Mouse (Mus musculus) embryonic facial prominence, embryonic 11.5 days (tissue): ENCODE measurements around the gene Bysl. TPM values are rescaled to one million over a fixed set of nuclear protein-coding genes. Genes with fewer than 3 reads are reported as not detected.
"Not testable (repeated sequence)": the region's sequence is repeated elsewhere in the genome, so short reads cannot be mapped to it uniquely, and the experiment has no call there.

Experiments used
- ATAC-seq: fragments of 200-750 bp; cut with Nextera tagmentation; replicated peaks from 2 replicates; pipeline ENCODE4 v1.8.0; 2017; ENCODE audit warnings: low read depth; ENCODE audit not compliant: insufficient number of reproducible peaks, low FRiP score, low TSS enrichment
- DNase-seq: peaks from one replicate; pipeline ENCODE4 v3.0.0-alpha.2; 2015; ENCODE audit warnings: low spot score
- H3K27ac ChIP-seq: fragments of 300-500 bp; sonication (generic); replicated peaks from 2 replicates; pipeline ENCODE4 v1.5.1; 2014; ENCODE audit warnings: mild to moderate bottlenecking, low read depth, low read length, control low read depth
- H3K27me3 ChIP-seq: fragments of 300-500 bp; sonication (generic); 2 replicates; pipeline ENCODE4 v1.6.1; 2014; ENCODE audit warnings: mild to moderate bottlenecking, low read length, moderate library complexity, mixed read lengths; ENCODE audit not compliant: control insufficient read depth, insufficient read depth
- H3K36me3 ChIP-seq: fragments of 300-500 bp; sonication (generic); replicated peaks from 2 replicates; pipeline ENCODE4 v1.6.1; 2014; ENCODE audit warnings: low read depth, mild to moderate bottlenecking, low read length, moderate library complexity, mixed read lengths; ENCODE audit not compliant: control insufficient read depth, insufficient read depth
- H3K4me1 ChIP-seq: fragments of 300-500 bp; sonication (generic); 2 replicates; pipeline ENCODE4 v1.6.1; 2014; ENCODE audit warnings: low read length, mixed read lengths; ENCODE audit not compliant: control insufficient read depth, insufficient read depth
- H3K4me2 ChIP-seq: fragments of 300-500 bp; sonication (generic); 2 replicates; pipeline ENCODE4 v1.6.1; 2014; ENCODE audit warnings: low read depth, mild to moderate bottlenecking, control low read depth, low read length, moderate library complexity
- H3K4me3 ChIP-seq: fragments of 300-500 bp; sonication (generic); 2 replicates; pipeline ENCODE4 v1.5.1; 2014; ENCODE audit warnings: low read depth, low read length, control low read depth
- H3K9ac ChIP-seq: fragments of 300-500 bp; sonication (generic); replicated peaks from 2 replicates; pipeline ENCODE4 v1.6.1; 2014; ENCODE audit warnings: mild to moderate bottlenecking, control low read depth, low read length
- H3K9me3 ChIP-seq: fragments of 300-500 bp; sonication (generic); replicated peaks from 2 replicates; pipeline ENCODE4 v1.6.1; 2016; ENCODE audit warnings: mild to moderate bottlenecking, low read length, inconsistent platforms, mixed read lengths; ENCODE audit not compliant: control insufficient read depth
- WGBS: fragments of 180-500 bp; shearing (Covaris S2); extraction: QIAGEN DNeasy Blood & Tissue Kit; methylation state at CpG from one replicate; pipeline ENCODE4 v1.1.7; 2014; 5-methylcytosine and 5-hydroxymethylcytosine counted together
- polyA plus RNA-seq: library from polyadenylated mRNA; unstranded; fragments of >200 nt; fragmentation: Nextera tagmentation; extraction: Ambion mirVana; gene quantifications from 2 replicates; pipeline ENCODE4 v1.2.1, GENCODE M21; 2014

Bysl gene
- polyA plus RNA-seq, 1 experiment from 2014 or later: 30.4 TPM

DNA sequence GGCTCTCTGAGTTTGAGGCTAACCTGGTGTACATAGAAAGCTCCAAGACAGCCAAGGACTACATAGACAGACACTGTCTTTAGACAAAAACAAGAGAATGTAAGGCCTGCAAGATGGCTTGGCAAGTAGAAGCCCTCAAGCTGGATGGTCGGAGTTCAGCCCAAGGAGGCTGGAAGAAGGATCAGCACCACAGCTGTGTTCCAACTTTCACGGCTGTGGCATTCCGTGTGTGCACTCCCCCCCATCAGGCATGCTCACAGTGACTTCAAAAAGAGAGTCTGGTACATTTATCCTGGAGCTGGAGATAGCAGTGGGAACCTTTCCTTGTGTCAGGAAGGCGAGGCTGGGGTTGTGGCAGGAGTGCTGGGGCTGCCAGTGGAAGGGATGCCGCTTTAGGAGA, 14.7 kb upstream of the Bysl start:
- WGBS: 92% methylated on average over 5 of the region's 5 CpGs
- no peak for DNase-seq
- ATAC-seq: no peak

GRCm38 (mm10) chr17:47625088-47625487, 13.8 kb upstream of the Bysl start:
- Histone ChIP-seq H3K9ac (no peak overlapping the region), H3K9me3 (no peaks in the 10 kb centered on the region), H3K4me3 (no peak overlapping the region), H3K4me1 (no peaks in the 10 kb centered on the region), H3K4me2 (no peak overlapping the region), H3K36me3 (peaks cover 5% of the 10 kb centered on the region), H3K27ac (no peak overlapping the region), H3K27me3 (no peaks in the 10 kb centered on the region)
- ATAC-seq (no peak), DNase-seq (no peak)
- WGBS: 97% methylated on average over 2 of the region's 2 CpGs

More for the DNA sequence above, 14.7 kb upstream of the Bysl start:
- Histone ChIP-seq H3K4me2 (no peak overlapping the region), H3K9ac (no peak overlapping the region), H3K9me3 (no peaks in the 10 kb centered on the region), H3K27ac (no peak overlapping the region), H3K4me1 (no peaks in the 10 kb centered on the region), H3K27me3 (no peaks in the 10 kb centered on the region), H3K36me3 (peaks cover 5% of the 10 kb centered on the region), H3K4me3 (no peak overlapping the region)

DNA sequence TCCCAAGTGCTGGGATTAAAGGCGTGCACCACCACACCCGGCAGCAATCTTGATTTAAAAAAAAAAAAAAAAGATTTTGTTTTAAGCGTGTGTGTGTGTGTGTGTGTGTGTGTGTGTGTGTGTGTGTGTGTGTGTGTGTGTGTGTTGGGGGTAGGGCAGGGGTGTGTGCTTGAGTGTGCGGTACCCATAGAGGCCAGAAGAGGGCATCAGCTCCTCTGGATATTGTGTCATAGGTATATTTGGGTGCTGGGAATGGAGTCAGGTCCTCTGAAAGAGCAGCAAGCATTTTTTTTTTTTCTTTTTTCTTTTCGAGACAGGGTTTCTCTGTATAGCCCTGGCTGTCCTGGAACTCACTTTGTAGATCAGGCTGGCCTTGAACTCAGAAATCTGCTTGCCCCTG, 13.3 kb upstream of the Bysl start:
- WGBS: 93% methylated on average over 5 of the region's 5 CpGs
- H3K4me3 ChIP-seq, H3K27ac ChIP-seq, H3K4me1 ChIP-seq, H3K4me2 ChIP-seq, H3K9me3 ChIP-seq, H3K9ac ChIP-seq, H3K36me3 ChIP-seq, H3K27me3 ChIP-seq, ATAC-seq, DNase-seq: not testable (repeated sequence)

GRCm38 (mm10) chr17:47622912-47623554, 11.7 kb upstream of the Bysl start:
- Histone ChIP-seq H3K9ac (no peak overlapping the region), H3K9me3 (no peaks in the 10 kb centered on the region), H3K27ac (no peak overlapping the region), H3K4me1 (no peaks in the 10 kb centered on the region), H3K4me3 (no peak overlapping the region), H3K27me3 (no peaks in the 10 kb centered on the region), H3K4me2 (no peak overlapping the region), H3K36me3 (peaks cover 5% of the 10 kb centered on the region)
- ATAC-seq (no peak), DNase-seq (no peak)
- 92% methylated on average over 14 of the region's 14 CpGs for WGBS

DNA sequence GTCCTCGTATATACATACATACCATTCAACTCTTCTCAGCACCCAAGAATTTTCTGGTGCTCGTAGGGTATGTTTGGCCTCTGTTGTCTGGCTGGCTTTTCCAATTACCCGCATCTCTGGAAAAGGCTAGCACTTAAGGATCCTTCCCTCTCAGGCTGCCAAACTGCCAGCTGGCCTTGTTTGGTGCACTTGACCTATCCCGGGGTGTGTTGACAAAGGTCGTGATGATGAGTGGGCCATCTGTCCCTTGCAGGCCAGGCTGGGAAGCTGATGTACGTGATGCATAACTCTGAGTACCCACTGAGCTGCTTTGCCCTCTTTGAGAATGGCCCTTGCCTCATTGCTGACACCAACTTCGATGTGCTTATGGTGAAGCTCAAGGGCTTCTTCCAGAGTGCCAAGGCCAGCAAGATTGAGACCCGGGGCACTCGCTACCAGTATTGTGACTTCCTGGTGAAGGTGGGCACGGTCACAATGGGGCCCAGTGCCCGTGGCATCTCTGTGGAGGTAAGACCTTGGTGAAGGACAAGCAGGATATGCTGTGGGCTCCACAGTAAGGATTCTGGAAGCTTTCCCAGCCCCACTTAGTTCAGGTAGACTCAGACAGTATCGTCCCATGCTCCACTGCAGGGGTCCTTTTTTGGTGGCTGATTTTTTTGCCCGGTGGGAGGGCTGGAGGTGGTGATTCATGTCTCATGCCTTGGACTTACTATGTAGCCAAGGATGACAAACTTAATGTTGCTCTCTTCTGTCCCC, 7.4 kb upstream of the Bysl start:
- H3K4me2 ChIP-seq: no peak overlapping the region
- no peak overlapping the region for H3K27ac ChIP-seq
- DNase-seq (no peak), ATAC-seq (no peak)
- WGBS: 90% methylated on average over 13 of the region's 13 CpGs
- H3K27me3 ChIP-seq: no peaks in the 10 kb centered on the region
- no peak overlapping the region for H3K9ac ChIP-seq
- H3K4me1 ChIP-seq: no peaks in the 10 kb centered on the region
- no peak overlapping the region for H3K4me3 ChIP-seq
- no peaks in the 10 kb centered on the region for H3K9me3 ChIP-seq
- H3K36me3 ChIP-seq: peaks cover 2% of the 10 kb centered on the region

DNA sequence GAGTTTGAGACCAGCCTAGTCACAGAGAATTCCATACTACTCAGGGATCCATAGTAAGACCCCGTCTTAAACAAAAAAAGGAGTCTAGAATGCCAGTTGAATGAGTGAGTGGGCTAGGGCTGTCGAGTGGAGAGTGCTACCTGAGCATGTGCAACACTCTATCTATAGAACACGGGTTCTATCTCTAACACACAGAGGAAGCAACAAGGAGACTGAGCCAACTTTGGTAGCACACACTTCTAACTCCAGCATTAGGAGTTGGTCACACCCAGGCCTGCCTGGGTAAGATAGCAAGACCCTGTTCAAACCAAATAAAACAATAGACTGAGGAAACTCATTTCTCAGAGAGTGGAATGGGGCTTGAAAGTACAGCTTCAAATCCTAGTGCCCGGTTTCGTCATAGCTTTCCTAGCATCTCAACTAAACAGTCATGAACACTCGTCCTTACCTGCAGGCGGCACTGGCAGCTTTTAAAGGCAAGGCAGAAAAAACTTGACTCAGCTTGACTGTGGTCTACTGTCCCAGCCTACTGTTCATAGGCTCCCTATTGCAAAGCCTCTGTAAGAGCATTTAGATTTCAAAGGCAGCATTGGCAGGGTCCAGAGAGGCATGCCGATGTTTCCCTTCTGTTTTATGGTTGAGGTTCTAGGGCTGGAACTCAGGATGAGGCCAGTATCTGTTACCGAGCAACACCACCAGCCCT, 6.5 kb upstream of the Bysl start:
- H3K27me3 ChIP-seq: no peaks in the 10 kb centered on the region
- no peak overlapping the region for H3K27ac ChIP-seq
- H3K4me1 ChIP-seq: no peaks in the 10 kb centered on the region
- peaks cover 2% of the 10 kb centered on the region for H3K36me3 ChIP-seq
- WGBS: 89% methylated on average over 9 of the region's 9 CpGs
- no peak for ATAC-seq
- DNase-seq: no peak
- no peak overlapping the region for H3K4me3 ChIP-seq
- no peaks in the 10 kb centered on the region for H3K9me3 ChIP-seq
- H3K4me2 ChIP-seq: no peak overlapping the region
- H3K9ac ChIP-seq: no peak overlapping the region

GRCm38 (mm10) chr17:47616652-47617051, 5.4 kb upstream of the Bysl start:
- Histone ChIP-seq H3K4me1 (no peaks in the 10 kb centered on the region), H3K4me2 (no peak overlapping the region), H3K4me3 (no peak overlapping the region), H3K9me3 (no peaks in the 10 kb centered on the region), H3K27me3 (no peaks in the 10 kb centered on the region), H3K27ac (no peak overlapping the region), H3K9ac (no peak overlapping the region), H3K36me3 (peaks cover 2% of the 10 kb centered on the region)
- 92% methylated on average over 4 of the region's 4 CpGs for WGBS
- DNase-seq (no peak), ATAC-seq (no peak)

DNA sequence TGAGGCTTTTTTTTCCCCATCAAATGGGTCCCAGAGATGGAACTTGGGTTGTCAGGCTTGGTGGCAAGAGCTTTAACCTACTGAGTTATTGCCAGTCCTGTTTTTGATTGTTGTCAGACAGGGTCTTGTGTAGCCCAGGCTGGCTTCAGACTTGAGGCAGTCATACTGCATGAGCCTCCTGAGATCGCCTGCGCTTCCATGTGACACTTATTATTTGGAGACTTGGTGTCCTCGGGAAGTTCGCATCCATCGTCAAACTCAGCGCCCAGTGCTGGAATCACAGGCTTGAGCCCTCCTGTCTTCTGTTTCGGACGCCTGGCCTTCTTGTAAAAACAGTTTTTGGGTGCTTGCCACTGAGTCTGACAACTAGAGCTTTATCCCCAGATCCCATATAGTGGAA, 4.8 kb upstream of the Bysl start:
- H3K4me1 ChIP-seq: no peaks in the 10 kb centered on the region
- DNase-seq (no peak), ATAC-seq (no peak)
- no peak overlapping the region for H3K9ac ChIP-seq
- no peak overlapping the region for H3K4me2 ChIP-seq
- WGBS: 97% methylated on average over 8 of the region's 8 CpGs
- H3K36me3 ChIP-seq: peaks cover 2% of the 10 kb centered on the region
- H3K4me3 ChIP-seq: no peak overlapping the region
- no peaks in the 10 kb centered on the region for H3K9me3 ChIP-seq
- no peaks in the 10 kb centered on the region for H3K27me3 ChIP-seq
- no peak overlapping the region for H3K27ac ChIP-seq
